Mouse (Mus musculus) adrenal gland, adult 2 months (tissue): ENCODE measurements around the gene Tesmin. TPM values are rescaled to one million over a fixed set of nuclear protein-coding genes. Genes with fewer than 3 reads are reported as not detected.
A peak's percentile ranks its signal among the peaks of the same experiment; 100 is the strongest.

Experiments used
- DNase-seq: peaks from one replicate; pipeline ENCODE4 v3.0.0; 2021
- long read RNA-seq: library from polyadenylated mRNA; stranded (forward); transcript quantifications from one replicate; pipeline ENCODE4 v2.0.0, GENCODE M21; 2021
- polyA plus RNA-seq: library from polyadenylated mRNA; depleted of rRNA; stranded (reverse); fragments of >200 nt; gene quantifications from 2 replicates; pipeline ENCODE4 v1.2.3, GENCODE M21; 2012; rRNA removed
- total RNA-seq, 2 experiments: library from RNA; stranded (reverse); gene quantifications; 2 replicates each; pipeline ENCODE4 v1.2.3; 2021

Gene Tesmin
- 1 to 10 TPM in 1 of 2 experiments, under 1 TPM in 1; 0.35 to 1.0 TPM for total RNA-seq
- 0.44 and 0.54 TPM in 2 replicates for polyA plus RNA-seq
- long read RNA-seq, partial matches to known transcripts = 0 of 1 reads
- long read RNA-seq, other reads (novel, unspliced or antisense) = 0 of 1 reads

- peak; percentile 92 for DNase-seq
Observed at GRCm38 (mm10) chr19:3388629-3389057, at the start of gene Tesmin. Gene Tesmin (plus strand): TSS chr19:3388857.

- no peak for DNase-seq
Observed at GRCm38 (mm10) chr19:3339187-3339586, 49.5 kb upstream of the Tesmin start.

GRCm38 (mm10) chr19:3341021-3341420 lies 47.6 kb upstream of the Tesmin start:
- no peak for DNase-seq

GRCm38 (mm10) chr19:3343929-3344328 lies 44.7 kb upstream of the Tesmin start:
- DNase-seq = no peak

GRCm38 (mm10) chr19:3344636-3345544 lies 43.8 kb upstream of the Tesmin start:
- no peak for DNase-seq

GRCm38 (mm10) chr19:3347784-3348183 lies 40.9 kb upstream of the Tesmin start:
- no peak for DNase-seq

- peak; percentile 87 for DNase-seq
Observed at GRCm38 (mm10) chr19:3353415-3354111, 35.1 kb upstream of the Tesmin start.

GRCm38 (mm10) chr19:3355096-3355495 lies 33.6 kb upstream of the Tesmin start:
- DNase-seq = no peak

- DNase-seq = no peak
Observed at GRCm38 (mm10) chr19:3356516-3356915, 32.1 kb upstream of the Tesmin start.

- DNase-seq = no peak
Observed at GRCm38 (mm10) chr19:3357620-3358019, 31.0 kb upstream of the Tesmin start.

- no peak for DNase-seq
Observed at GRCm38 (mm10) chr19:3359841-3360588, 28.6 kb upstream of the Tesmin start.

GRCm38 (mm10) chr19:3363510-3363909 lies 25.1 kb upstream of the Tesmin start:
- no peak for DNase-seq

GRCm38 (mm10) chr19:3365089-3365488 lies 23.6 kb upstream of the Tesmin start:
- no peak for DNase-seq

GRCm38 (mm10) chr19:3368276-3368675 lies 20.4 kb upstream of the Tesmin start:
- no peak for DNase-seq

GRCm38 (mm10) chr19:3373380-3373779 lies 15.3 kb upstream of the Tesmin start:
- no peak for DNase-seq

- DNase-seq = no peak
Observed at GRCm38 (mm10) chr19:3374028-3374427, 14.6 kb upstream of the Tesmin start.

GRCm38 (mm10) chr19:3375945-3376495 lies 12.6 kb upstream of the Tesmin start:
- no peak for DNase-seq

GRCm38 (mm10) chr19:3376966-3377715 lies 11.5 kb upstream of the Tesmin start:
- DNase-seq = peak; percentile 72

GRCm38 (mm10) chr19:3378614-3379013 lies 10.0 kb upstream of the Tesmin start:
- DNase-seq = no peak

GRCm38 (mm10) chr19:3388061-3388460 lies 596 bp upstream of the Tesmin start:
- no peak for DNase-seq

- peak; percentile 95 for DNase-seq
Observed at GRCm38 (mm10) chr19:3389089-3389488, 432 bp downstream of the Tesmin start.
